Mouse (Mus musculus) Patski (cell line): ENCODE measurements at regions not wholly inside any gene's neighbourhood (a gene's known extent, or its start where the extent isn't known, plus 50 kb on each side); places are given as distances from the start of the nearest gene placed in this dataset.

ENCODE experiments used
- ATAC-seq: fragments of 100-300 bp; one replicate; pipeline ENCODE4 v1.8.0; 2021
- CTCF ChIA-PET: fragments of 350-600 bp; sonication (Branson Sonifier 250); formaldehyde crosslinking; loops from one replicate; lab custom pipeline; 2022; ENCODE audit warnings: inconsistent platforms; lab: Charles Lee
- POLR2A ChIA-PET: fragments of 350-600 bp; sonication (Branson Sonifier 250); formaldehyde crosslinking; loops from one replicate; lab custom pipeline; 2022; ENCODE audit warnings: antibody characterized with exemption, inconsistent platforms; lab: Charles Lee
- DNase-seq: peaks from one replicate; pipeline ENCODE4 v3.0.0-alpha.2; 2011; ENCODE audit warnings: low read depth, low spot score
- H3K27me3 ChIP-seq: fragments of 371-371 bp; one replicate; pipeline ENCODE4 v1.5.1; 2021
- CTCF ChIP-seq: fragments of 100-300 bp; IDR thresholded peaks from one replicate; pipeline ENCODE4 v1.5.1; 2021
- in situ Hi-C: fragments of 300-500 bp; cut with MboI; formaldehyde crosslinking; loops from 3 replicates; pipeline ENCODE4 v1.11.1; 2018; ENCODE audit warnings: low pct_unique_long_range_greater_than_20kb, mixed read lengths

DNA sequence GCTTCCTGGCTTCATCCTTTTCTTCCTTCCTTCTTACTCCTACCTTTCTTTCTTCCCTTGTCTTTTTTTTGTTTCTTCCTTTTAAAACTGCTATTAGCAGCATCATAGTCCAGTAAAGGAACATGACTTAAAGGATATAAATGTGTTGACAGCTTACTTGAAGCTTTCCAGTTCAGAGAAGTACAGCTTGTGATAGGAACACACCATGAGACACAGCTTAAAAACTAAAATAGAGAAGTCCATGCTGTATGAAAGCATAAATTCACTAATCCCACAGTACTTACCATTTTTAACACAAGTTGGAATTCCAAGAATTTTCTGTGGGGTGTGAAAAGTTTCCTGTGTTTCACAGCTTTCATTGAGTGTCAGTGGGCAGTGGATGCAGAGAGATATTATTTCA, 173.4 kb downstream of the Anxa1 start:
- in situ Hi-C loops: no loop called here
- POLR2A ChIA-PET: no interaction called here
- DNase-seq: no peak
- ATAC-seq: no peak
- peaks cover 60% of the 10 kb centered on the region for H3K27me3 ChIP-seq
- CTCF ChIA-PET: interaction anchor here (0.7 kb wide), 1 partner anchor 12 kb away, joined by 3 read pairs; no protein-coding TSS in a partner anchor
- TF ChIP-seq CTCF: no peak

GRCm38 (mm10) chr19:20194511-20194910, 196.2 kb downstream of the Anxa1 start:
- ChIA-PET CTCF (no interaction called here), POLR2A (no interaction called here)
- ATAC-seq (no peak), DNase-seq (no peak)
- no peak for TF ChIP-seq CTCF
- H3K27me3 ChIP-seq: peaks cover 22% of the 10 kb centered on the region
- in situ Hi-C loops: no loop called here

DNA sequence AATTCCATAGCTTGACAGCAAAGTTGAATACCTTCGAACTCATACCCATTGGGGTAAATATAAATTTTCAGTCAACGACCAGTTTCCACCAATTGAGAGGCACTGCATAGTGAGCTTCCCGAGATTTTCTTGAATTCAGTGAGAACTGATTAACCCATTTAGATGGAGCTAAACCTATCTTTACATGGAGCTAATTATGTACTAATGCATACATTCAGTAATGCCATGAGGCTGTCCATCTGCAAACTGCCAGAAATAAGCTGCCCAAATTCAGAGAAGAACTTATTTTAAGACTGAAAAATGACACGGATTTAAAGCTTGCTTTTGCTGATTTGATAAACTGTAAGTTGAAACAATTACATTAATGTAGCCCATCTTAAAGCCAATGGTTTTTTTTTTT, 208.9 kb downstream of the Anxa1 start:
- ChIA-PET POLR2A (no interaction called here), CTCF (no interaction called here)
- DNase-seq (no peak), ATAC-seq (no peak)
- in situ Hi-C loops: no loop called here
- peaks cover 46% of the 10 kb centered on the region for H3K27me3 ChIP-seq
- TF ChIP-seq CTCF: no peak

DNA sequence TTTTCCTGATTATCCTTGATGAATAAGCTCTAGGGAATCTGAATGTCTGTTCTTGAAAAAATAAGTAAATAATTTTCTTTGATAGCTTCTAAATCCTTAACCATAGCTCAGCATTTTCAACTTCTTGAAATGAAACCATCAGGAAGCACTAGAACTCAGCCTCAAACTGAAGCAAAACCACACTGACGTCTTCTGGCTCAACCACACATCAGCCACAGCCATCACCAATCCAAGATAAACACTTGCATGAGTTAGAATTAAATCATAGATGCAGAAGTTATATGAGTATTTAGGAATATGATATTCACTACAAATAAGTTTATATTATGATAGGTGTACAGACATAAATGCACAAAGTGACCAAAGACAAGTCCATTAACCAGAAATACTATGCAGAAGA, 229.2 kb downstream of the Anxa1 start:
- DNase-seq (no peak), ATAC-seq (no peak)
- ChIA-PET POLR2A (no interaction called here), CTCF (no interaction called here)
- TF ChIP-seq CTCF: no peak
- peaks cover 56% of the 10 kb centered on the region for H3K27me3 ChIP-seq
- in situ Hi-C loops: no loop called here

GRCm38 (mm10) chr19:20156398-20156937, 234.3 kb downstream of the Anxa1 start:
- no peak for ATAC-seq
- ChIA-PET POLR2A (no interaction called here), CTCF (no interaction called here)
- in situ Hi-C loops: no loop called here
- no peak for TF ChIP-seq CTCF
- no peak for DNase-seq
- peaks cover 30% of the 10 kb centered on the region for H3K27me3 ChIP-seq

GRCm38 (mm10) chr19:20139506-20139905, 251.2 kb downstream of the Anxa1 start:
- ChIA-PET CTCF (no interaction called here), POLR2A (no interaction called here)
- DNase-seq (no peak), ATAC-seq (no peak)
- no peak for TF ChIP-seq CTCF
- in situ Hi-C loops: no loop called here
- peaks cover 7% of the 10 kb centered on the region for H3K27me3 ChIP-seq

DNA sequence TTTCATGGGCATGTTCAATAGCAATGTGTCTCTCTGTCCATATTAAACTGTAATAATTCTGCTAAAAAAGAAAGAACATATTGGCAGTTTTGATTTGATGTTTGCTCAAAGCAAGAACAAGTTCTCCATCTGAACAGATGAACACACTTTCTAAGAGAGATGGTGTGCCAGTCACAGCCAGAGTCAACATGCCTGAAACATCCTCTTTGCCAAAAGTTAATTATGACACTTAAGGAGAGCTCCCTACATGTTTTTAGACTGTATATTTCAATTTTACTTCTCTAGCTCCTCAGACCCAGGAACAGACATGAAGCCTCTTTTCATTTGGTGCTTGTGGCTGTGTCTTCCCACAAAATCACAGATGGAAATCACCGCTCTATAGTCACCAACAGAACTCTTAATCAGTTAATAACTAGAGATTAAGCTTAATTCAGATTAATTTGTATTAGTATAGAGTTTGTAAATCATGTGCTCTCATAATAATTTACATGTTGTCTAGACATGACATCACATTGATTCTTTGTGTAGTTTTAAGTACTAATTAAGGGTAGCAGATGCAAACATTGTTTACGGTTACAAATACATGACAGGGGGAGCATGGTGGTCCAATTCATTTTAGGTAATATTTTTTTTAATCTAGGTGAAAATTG, 267.1 kb downstream of the Anxa1 start:
- TF ChIP-seq CTCF: no peak
- ChIA-PET CTCF (interaction anchor here (0.9 kb wide), 1 partner anchor 19 kb away, joined by 3 read pairs; no protein-coding TSS in a partner anchor), POLR2A (interaction anchor here (0.6 kb wide), 1 partner anchor 803 kb away, joined by 6 read pairs; no protein-coding TSS in a partner anchor)
- ATAC-seq (no peak), DNase-seq (no peak)
- in situ Hi-C loops: no loop called here
- peaks cover 53% of the 10 kb centered on the region for H3K27me3 ChIP-seq

- no peak for TF ChIP-seq CTCF
- CTCF ChIA-PET: interaction anchor here (0.9 kb wide), 1 partner anchor 18 kb away, joined by 3 read pairs; no protein-coding TSS in a partner anchor
- DNase-seq (no peak), ATAC-seq (no peak)
- peaks cover 46% of the 10 kb centered on the region for H3K27me3 ChIP-seq
- in situ Hi-C loops: no loop called here
- POLR2A ChIA-PET: no interaction called here
Measured at GRCm38 (mm10) chr19:20122475-20122874, 268.3 kb downstream of the Anxa1 start.

- ATAC-seq: no peak
- peaks cover 23% of the 10 kb centered on the region for H3K27me3 ChIP-seq
- CTCF ChIA-PET: interaction anchor here (1.8 kb wide), 1 partner anchor 16 kb away, joined by 4 read pairs; no protein-coding TSS in a partner anchor
- POLR2A ChIA-PET: no interaction called here
- no peak for DNase-seq
- in situ Hi-C loops: no loop called here
- TF ChIP-seq CTCF: no peak
Measured at GRCm38 (mm10) chr19:20114237-20114636, 276.5 kb downstream of the Anxa1 start.
